Mouse (Mus musculus): Measurements from ENCODE around the gene Scgb1b2.

The Scgb1b2 gene

GRCm38 (mm10) chr7:31291721-31292120 is at the start of gene Scgb1b2:
TSS of gene Scgb1b2 (minus strand) at chr7:31291821.
- in situ Hi-C loops (cut with MboI) = no loop called here

GRCm38 (mm10) chr7:31290208-31290607 is 1.4 kb downstream of the Scgb1b2 start, which contains the start of gene Scgb2b2:
TSS of gene Scgb2b2 (plus strand) at chr7:31290508.
- in situ Hi-C loops (cut with MboI) = no loop called here

Data from mature B cell (primary cell).